Mouse (Mus musculus): ENCODE data around the gene Nedd4. TPM values are rescaled to one million over a fixed set of nuclear protein-coding genes. Genes with fewer than 3 reads are reported as not detected.

Nedd4 gene
- total and polyA plus RNA-seq, 3 experiments: 167 to 583 (median 216) TPM

GRCm38 (mm10) chr9:72779004-72779403 lies 116.9 kb downstream of the Nedd4 start:
- H3K4me3 ChIP-seq (ENCODE audit: control insufficient read depth in 1 of 2, insufficient read depth in 1 of 2, low read depth in 2 of 2, low read length in 2 of 2): no peak overlapping the region
- no peak for TF ChIP-seq ZMIZ1 (IDR thresholded peaks at IDR 0.05; ENCODE audit: low read depth, low read length)
- TF ChIP-seq USF1 (IDR thresholded peaks at IDR 0.05; ENCODE audit: low read depth, low read length): no peak
- no peak for TF ChIP-seq UBTF (IDR thresholded peaks at IDR 0.05; ENCODE audit: borderline replicate concordance, insufficient read depth, low read depth, low read length)
- no peak for TF ChIP-seq SIN3A (IDR thresholded peaks at IDR 0.05; ENCODE audit: low read length)
- no peak for TF ChIP-seq CHD2 (IDR thresholded peaks at IDR 0.05; ENCODE audit: low read length)
- no peak for TF ChIP-seq USF2 (IDR thresholded peaks at IDR 0.05; ENCODE audit: borderline replicate concordance in 1 of 2, insufficient read depth in 1 of 2, low read depth in 1 of 2, low read length in 2 of 2)
- TF ChIP-seq TAL1 (IDR thresholded peaks at IDR 0.05; ENCODE audit: low read length): no peak
- TF ChIP-seq ZC3H11A (IDR thresholded peaks at IDR 0.05; ENCODE audit: low read depth, low read length): no peak
- no peak for TF ChIP-seq MEF2A (IDR thresholded peaks at IDR 0.05; ENCODE audit: extremely low read depth, insufficient replicate concordance, low read depth, low read length, poor library complexity, severe bottlenecking)
- TF ChIP-seq KAT2A (conservative IDR thresholded peaks at IDR 0.05; ENCODE audit: low read depth, low read length): no peak
- TF ChIP-seq JUND (IDR thresholded peaks at IDR 0.05; ENCODE audit: low read depth, low read length): no peak
- TF ChIP-seq POLR2A (IDR thresholded peaks at IDR 0.05; ENCODE audit: control insufficient read depth in 1 of 2, insufficient read depth in 1 of 2, low read depth in 1 of 2, low read length in 2 of 2, poor library complexity in 1 of 2): no peak
- no peak for TF ChIP-seq E2F4 (IDR thresholded peaks at IDR 0.05; ENCODE audit: borderline replicate concordance, low read depth, low read length)
- TF ChIP-seq SMC3 (IDR thresholded peaks at IDR 0.05; ENCODE audit: low read depth, low read length): no peak
- no peak for TF ChIP-seq MYB (IDR thresholded peaks at IDR 0.05; ENCODE audit: low read depth, low read length)
- no peak for TF ChIP-seq TCF12 (IDR thresholded peaks at IDR 0.05; ENCODE audit: low read depth, low read length)
- TF ChIP-seq TBP (IDR thresholded peaks at IDR 0.05; ENCODE audit: low read depth, low read length): no peak
- TF ChIP-seq GATA1 (IDR thresholded peaks at IDR 0.05; ENCODE audit: low read depth, low read length): no peak
- TF ChIP-seq POLR2AphosphoS2 (IDR thresholded peaks at IDR 0.05; ENCODE audit: low read length): no peak
- TF ChIP-seq RCOR1 (IDR thresholded peaks at IDR 0.05; ENCODE audit: low read depth, low read length): no peak

DNA sequence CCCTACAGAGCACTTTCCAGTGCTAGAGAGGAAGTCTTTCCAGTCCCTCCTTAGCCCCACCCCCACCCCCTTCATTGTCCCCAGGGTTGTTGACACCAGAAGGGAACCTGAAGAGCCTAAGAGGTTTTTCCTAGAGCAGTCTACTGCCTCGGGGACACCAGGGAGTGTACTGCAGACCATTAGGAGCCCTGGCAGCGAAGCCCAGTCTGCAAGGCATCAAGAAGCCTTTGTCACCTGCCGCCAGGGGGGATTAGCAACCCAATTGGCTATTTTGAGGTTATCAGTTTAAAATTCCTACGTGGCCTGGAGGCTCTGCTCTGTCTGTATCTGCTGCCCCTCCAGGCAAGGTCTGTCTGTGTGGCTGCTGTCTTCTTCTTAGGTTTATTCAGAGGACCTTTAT lies 117.6 kb downstream of the Nedd4 start:
- no peak for TF ChIP-seq SMC3 (IDR thresholded peaks at IDR 0.05; ENCODE audit: low read depth, low read length)
- no peak for TF ChIP-seq ZNF384 (IDR thresholded peaks at IDR 0.05; ENCODE audit: low read depth, low read length)
- TF ChIP-seq HCFC1 (IDR thresholded peaks at IDR 0.05; ENCODE audit: low read depth, low read length): no peak
- Histone ChIP-seq H3K27ac (ENCODE audit: control insufficient read depth, low read depth, low read length) (no peak overlapping the region), H3K4me1 (ENCODE audit: control insufficient read depth in 1 of 2, insufficient read depth in 2 of 2, low read length in 2 of 2) (peaks cover 3 to 10% of the 10 kb centered on the region in 2 experiments; a peak in 3 of 4 replicates), H3K4me3 (ENCODE audit: control insufficient read depth in 1 of 2, insufficient read depth in 1 of 2, low read depth in 2 of 2, low read length in 2 of 2) (no peak overlapping the region), H3K79me2 (ENCODE audit: control insufficient read depth, insufficient read depth, low read length, poor library complexity) (no peaks in the 10 kb centered on the region), H3K9ac (ENCODE audit: control insufficient read depth, low read depth, low read length, poor library complexity, severe bottlenecking) (no peak overlapping the region), H3K9me3 (replicated peaks; ENCODE audit: insufficient read depth, low read length) (no peaks in the 10 kb centered on the region), H3K27me3 (ENCODE audit: control insufficient read depth in 1 of 2, insufficient read depth in 2 of 2, low read length in 2 of 2) (no peaks in the 10 kb centered on the region; a peak in 2 of 4 replicates), H3K36me3 (ENCODE audit: control insufficient read depth in 1 of 2, insufficient read depth in 2 of 2, low read length in 2 of 2) (peaks cover 0 to 3% of the 10 kb centered on the region in 2 experiments; a peak in 2 of 4 replicates)
- DNase-seq (ENCODE audit: low read depth, low spot score): no peak

More at GRCm38 (mm10) chr9:72779004-72779403, 116.9 kb downstream of the Nedd4 start:
- Histone ChIP-seq H3K9me3 (replicated peaks; ENCODE audit: insufficient read depth, low read length) (no peaks in the 10 kb centered on the region), H3K36me3 (ENCODE audit: control insufficient read depth in 1 of 2, insufficient read depth in 2 of 2, low read length in 2 of 2) (peaks cover 0 to 3% of the 10 kb centered on the region in 2 experiments; a peak in 2 of 4 replicates), H3K27ac (ENCODE audit: control insufficient read depth, low read depth, low read length) (no peak overlapping the region), H3K79me2 (ENCODE audit: control insufficient read depth, insufficient read depth, low read length, poor library complexity) (no peaks in the 10 kb centered on the region), H3K27me3 (ENCODE audit: control insufficient read depth in 1 of 2, insufficient read depth in 2 of 2, low read length in 2 of 2) (no peaks in the 10 kb centered on the region; a peak in 2 of 4 replicates), H3K4me1 (ENCODE audit: control insufficient read depth in 1 of 2, insufficient read depth in 2 of 2, low read length in 2 of 2) (peaks cover 3 to 10% of the 10 kb centered on the region in 2 experiments; a peak in 3 of 4 replicates), H3K9ac (ENCODE audit: control insufficient read depth, low read depth, low read length, poor library complexity, severe bottlenecking) (no peak overlapping the region)
- DNase-seq (ENCODE audit: low read depth, low spot score): no peak
